Comparison of ENCODE assay signal across 7 mouse cellular contexts in the genomic region with DNA sequence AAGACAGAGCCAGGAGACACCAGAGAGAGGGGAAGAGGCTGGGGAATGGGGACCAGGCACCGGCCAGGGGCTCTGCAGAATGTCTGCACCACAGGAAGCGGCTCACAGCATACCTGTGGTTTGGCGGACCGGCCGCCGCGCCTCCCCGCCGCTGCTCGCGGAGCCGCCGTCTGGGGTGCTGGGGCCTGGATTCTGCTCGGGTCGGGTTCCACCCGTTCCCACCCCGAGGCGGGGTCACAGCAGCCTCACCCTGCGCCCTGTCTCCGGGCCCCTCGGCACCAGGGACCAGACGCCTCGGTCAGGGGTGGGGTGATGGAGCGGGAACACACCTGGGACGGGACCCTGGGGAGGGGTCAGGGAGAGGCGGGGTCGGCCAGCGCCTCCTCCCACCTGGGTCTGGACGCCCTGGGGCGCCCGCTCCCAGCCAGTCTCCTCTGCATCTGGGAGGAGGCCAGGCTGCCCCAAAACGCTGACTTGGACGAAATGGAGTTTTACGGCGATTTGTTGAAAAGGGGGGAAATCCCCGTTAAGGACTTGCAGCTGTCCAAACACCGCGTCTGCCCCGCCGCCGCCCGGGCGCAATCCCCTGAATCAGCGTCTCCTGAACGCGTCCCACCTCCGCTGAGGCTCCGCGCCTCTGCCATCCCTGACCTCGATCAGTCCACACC. TPM values are rescaled to one million over a fixed set of nuclear protein-coding genes. Genes with fewer than 3 reads are reported as not detected.
A peak's percentile ranks its signal among the peaks of the same experiment; 100 is the strongest.
DNase-seq lines count a peak whose midpoint lies in the region; ATAC-seq and TF ChIP-seq lines count a peak whose summit lies in the region.

No protein-coding gene starts in this region.

- peak overlapping the region; percentile 31 for H3K4me3 ChIP-seq in lung, postnatal 0 days (ENCODE audit: low read depth, low read length)
- no peak overlapping the region for H3K4me3 ChIP-seq in lung, adult 2 months (replicated peaks; ENCODE audit: extremely low read depth, low read depth, low read length)
- peak overlapping the region; percentile 31 for H3K4me3 ChIP-seq in embryonic facial prominence, embryonic 12.5 days
- H3K4me3 ChIP-seq in intestine, embryonic 15.5 days (replicated peaks), result peak overlapping the region; percentile 40
- peak overlapping the region; percentile 28 for H3K4me3 ChIP-seq in neural tube, embryonic 12.5 days

- H3K4me1 ChIP-seq in lung, postnatal 0 days (ENCODE audit: insufficient read depth, low read depth, low read length), result peaks cover 22% of the 10 kb centered on the region
- H3K4me1 ChIP-seq in lung, adult 2 months (ENCODE audit: control insufficient read depth, insufficient read depth, low read length), result peaks cover 6% of the 10 kb centered on the region; the same call in 1 of the 2 replicates
- peaks cover 41% of the 10 kb centered on the region for H3K4me1 ChIP-seq in embryonic facial prominence, embryonic 12.5 days
- peaks cover 23% of the 10 kb centered on the region for H3K4me1 ChIP-seq in intestine, embryonic 15.5 days (replicated peaks)
- H3K4me1 ChIP-seq in neural tube, embryonic 12.5 days, result peaks cover 26% of the 10 kb centered on the region

- no peaks in the 10 kb centered on the region for H3K36me3 ChIP-seq in lung, postnatal 0 days (ENCODE audit: insufficient read depth, low read length)
- no peaks in the 10 kb centered on the region for H3K36me3 ChIP-seq in embryonic facial prominence, embryonic 12.5 days
- no peaks in the 10 kb centered on the region for H3K36me3 ChIP-seq in intestine, embryonic 15.5 days
- no peaks in the 10 kb centered on the region for H3K36me3 ChIP-seq in neural tube, embryonic 12.5 days

- TF ChIP-seq CTCF in lung, postnatal 0 days (IDR thresholded peaks at IDR 0.05), result no peak
- TF ChIP-seq CTCF in lung, adult 2 months (IDR thresholded peaks at IDR 0.05; ENCODE audit: insufficient read depth, low read length), result no peak

- peaks cover 13% of the 10 kb centered on the region for H3K27me3 ChIP-seq in lung, postnatal 0 days (replicated peaks; ENCODE audit: insufficient read depth, low read length)
- peaks cover 28% of the 10 kb centered on the region for H3K27me3 ChIP-seq in embryonic facial prominence, embryonic 12.5 days
- peaks cover 55% of the 10 kb centered on the region for H3K27me3 ChIP-seq in intestine, embryonic 15.5 days (replicated peaks)
- H3K27me3 ChIP-seq in neural tube, embryonic 12.5 days (replicated peaks), result peaks cover 70% of the 10 kb centered on the region

- peak; percentile 12; the same call in 1 of the 2 replicates for ATAC-seq in lung, postnatal 0 days
- peak; percentile 54; the same call in 1 of the 2 replicates for ATAC-seq in embryonic facial prominence, embryonic 12.5 days (ENCODE audit: insufficient number of reproducible peaks, insufficient read depth, low FRiP score, low TSS enrichment)
- peak; percentile 61 for ATAC-seq in intestine, embryonic 15.5 days
- ATAC-seq in neural tube, embryonic 12.5 days (ENCODE audit: low FRiP score, low read depth), result no peak

- peak overlapping the region; percentile 54 for H3K4me2 ChIP-seq in lung, postnatal 0 days (replicated peaks; ENCODE audit: low read depth, low read length)
- H3K4me2 ChIP-seq in embryonic facial prominence, embryonic 12.5 days (replicated peaks), result peak overlapping the region; percentile 63
- H3K4me2 ChIP-seq in intestine, embryonic 15.5 days (replicated peaks), result peak overlapping the region; percentile 83
- peak overlapping the region; percentile 56 for H3K4me2 ChIP-seq in neural tube, embryonic 12.5 days (replicated peaks)

- TF ChIP-seq EP300 in lung, postnatal 0 days (IDR thresholded peaks at IDR 0.05), result no peak

- no peak overlapping the region for H3K27ac ChIP-seq in lung, postnatal 0 days (ENCODE audit: low read length)
- H3K27ac ChIP-seq in embryonic facial prominence, embryonic 12.5 days, result peak overlapping the region; percentile 82
- no peak overlapping the region for H3K27ac ChIP-seq in intestine, embryonic 15.5 days
- no peak overlapping the region for H3K27ac ChIP-seq in neural tube, embryonic 12.5 days

- no peak for TF ChIP-seq POLR2A in lung, adult 2 months (IDR thresholded peaks at IDR 0.05; ENCODE audit: borderline replicate concordance, extremely low read depth, low read depth, low read length)

- intact Hi-C loops in left cerebral cortex, postnatal 14 days (cut with DNase I), result no loop called here

- no peak for DNase-seq in lung, postnatal 0 days (ENCODE audit: low spot score)
- no peak for DNase-seq in lung, adult 2 months
- no peak for DNase-seq in adrenal gland, postnatal 25 days
- no peak for DNase-seq in left cerebral cortex, postnatal 14 days (ENCODE audit: low spot score in 2 of 2)

- WGBS in lung, postnatal 0 days, result 2% methylated on average over 32 of the region's 50 CpGs
- WGBS in lung, adult 2 months, result 3% methylated on average over 50 of the region's 50 CpGs
- WGBS in embryonic facial prominence, embryonic 12.5 days, result 1% methylated on average over 48 of the region's 50 CpGs
- WGBS in intestine, embryonic 15.5 days, result under 1% methylated on average over 50 of the region's 50 CpGs
- WGBS in neural tube, embryonic 12.5 days, result under 1% methylated on average over 50 of the region's 50 CpGs

- no peak overlapping the region for H3K9ac ChIP-seq in lung, postnatal 0 days (replicated peaks; ENCODE audit: low read depth)
- H3K9ac ChIP-seq in embryonic facial prominence, embryonic 12.5 days, result 0 out of 2 replicates have a peak overlapping the region, but pooled peaks have one; percentile 37
- H3K9ac ChIP-seq in intestine, embryonic 15.5 days, result peak overlapping the region; percentile 33
- no peak overlapping the region; the same call in 1 of the 2 replicates for H3K9ac ChIP-seq in neural tube, embryonic 12.5 days

- no peaks in the 10 kb centered on the region for H3K9me3 ChIP-seq in lung, postnatal 0 days (ENCODE audit: low read length)
- no peaks in the 10 kb centered on the region for H3K9me3 ChIP-seq in embryonic facial prominence, embryonic 12.5 days
- no peaks in the 10 kb centered on the region for H3K9me3 ChIP-seq in intestine, embryonic 15.5 days
- H3K9me3 ChIP-seq in neural tube, embryonic 12.5 days, result peaks cover 4% of the 10 kb centered on the region

RNA-seq across cellular contexts. Expression of a gene that starts 14.5 kb away (rescaled TPM):
- 1.4 and 1.9 TPM in 2 replicates for polyA plus RNA-seq in lung, postnatal 0 days (2015; fragmentation: Nextera tagmentation; extraction: Ambion mirVana)
- polyA plus RNA-seq in lung, adult 2 months (2012; rRNA removed), result 3.5 and 4.4 TPM in 2 replicates
- polyA plus RNA-seq in embryonic facial prominence, embryonic 12.5 days (2016; fragmentation: Nextera tagmentation; extraction: Ambion mirVana), result 47.6 and 49.8 TPM in 2 replicates
- 7.1 and 8.2 TPM in 2 replicates for polyA plus RNA-seq in intestine, embryonic 15.5 days (2015; fragmentation: Nextera tagmentation; extraction: Ambion mirVana)
- polyA plus RNA-seq in neural tube, embryonic 12.5 days (2016; fragmentation: Nextera tagmentation; extraction: Ambion mirVana), result 12.1 and 13.8 TPM in 2 replicates
- 1.7 and 2.4 TPM in 2 replicates for total RNA-seq in adrenal gland, postnatal 25 days (2021)
- total RNA-seq in left cerebral cortex, postnatal 14 days (2021), result 1 to 10 TPM; 2.9 to 3.4 TPM

RNA-seq across cellular contexts. Expression of a gene that starts 20.5 kb away (rescaled TPM):
- 40.9 and 42.1 TPM in 2 replicates for polyA plus RNA-seq in lung, postnatal 0 days (2015; fragmentation: Nextera tagmentation; extraction: Ambion mirVana)
- polyA plus RNA-seq in lung, adult 2 months (2012; rRNA removed), result 42.2 and 49.0 TPM in 2 replicates
- polyA plus RNA-seq in embryonic facial prominence, embryonic 12.5 days (2016; fragmentation: Nextera tagmentation; extraction: Ambion mirVana), result 91.0 and 95.2 TPM in 2 replicates
- polyA plus RNA-seq in intestine, embryonic 15.5 days (2015; fragmentation: Nextera tagmentation; extraction: Ambion mirVana), result 55.4 and 60.7 TPM in 2 replicates
- polyA plus RNA-seq in neural tube, embryonic 12.5 days (2016; fragmentation: Nextera tagmentation; extraction: Ambion mirVana), result 70.3 and 73.6 TPM in 2 replicates
- total RNA-seq in adrenal gland, postnatal 25 days (2021), result 27.6 and 38.9 TPM in 2 replicates
- total RNA-seq in left cerebral cortex, postnatal 14 days (2021), result 10 to 100 TPM; 25.3 to 26.8 TPM

RNA-seq across cellular contexts. Expression of a gene that starts 24.4 kb away (rescaled TPM):
- 14.6 and 15.7 TPM in 2 replicates for polyA plus RNA-seq in lung, postnatal 0 days (2015; fragmentation: Nextera tagmentation; extraction: Ambion mirVana)
- 12.9 and 18.6 TPM in 2 replicates for polyA plus RNA-seq in lung, adult 2 months (2012; rRNA removed)
- 17.0 and 17.8 TPM in 2 replicates for polyA plus RNA-seq in embryonic facial prominence, embryonic 12.5 days (2016; fragmentation: Nextera tagmentation; extraction: Ambion mirVana)
- polyA plus RNA-seq in intestine, embryonic 15.5 days (2015; fragmentation: Nextera tagmentation; extraction: Ambion mirVana), result 7.1 and 7.4 TPM in 2 replicates
- 3.3 and 4.0 TPM in 2 replicates for polyA plus RNA-seq in neural tube, embryonic 12.5 days (2016; fragmentation: Nextera tagmentation; extraction: Ambion mirVana)
- total RNA-seq in adrenal gland, postnatal 25 days (2021), result 2.4 and 2.6 TPM in 2 replicates
- total RNA-seq in left cerebral cortex, postnatal 14 days (2021), result 1 to 10 TPM; 1.9 to 2.5 TPM

RNA-seq across cellular contexts. Expression of a gene that starts 38.9 kb away (rescaled TPM):
- polyA plus RNA-seq in lung, postnatal 0 days (2015; fragmentation: Nextera tagmentation; extraction: Ambion mirVana), result 95.9 and 97.9 TPM in 2 replicates
- polyA plus RNA-seq in lung, adult 2 months (2012; rRNA removed), result 31.7 and 51.1 TPM in 2 replicates
- polyA plus RNA-seq in embryonic facial prominence, embryonic 12.5 days (2016; fragmentation: Nextera tagmentation; extraction: Ambion mirVana), result 113 and 115 TPM in 2 replicates
- polyA plus RNA-seq in intestine, embryonic 15.5 days (2015; fragmentation: Nextera tagmentation; extraction: Ambion mirVana), result 94.2 and 99.7 TPM in 2 replicates
- 119 and 127 TPM in 2 replicates for polyA plus RNA-seq in neural tube, embryonic 12.5 days (2016; fragmentation: Nextera tagmentation; extraction: Ambion mirVana)
- 88.0 and 93.9 TPM in 2 replicates for total RNA-seq in adrenal gland, postnatal 25 days (2021)
- total RNA-seq in left cerebral cortex, postnatal 14 days (2021), result 10 to 100 TPM; 82.0 to 85.4 TPM

RNA-seq across cellular contexts. Expression of a gene that starts 44.9 kb away (rescaled TPM):
- polyA plus RNA-seq in lung, postnatal 0 days (2015; fragmentation: Nextera tagmentation; extraction: Ambion mirVana), result 27.2 and 33.3 TPM in 2 replicates
- 153 and 194 TPM in 2 replicates for polyA plus RNA-seq in lung, adult 2 months (2012; rRNA removed)
- polyA plus RNA-seq in embryonic facial prominence, embryonic 12.5 days (2016; fragmentation: Nextera tagmentation; extraction: Ambion mirVana), result 95.8 and 102 TPM in 2 replicates
- 26.7 and 27.6 TPM in 2 replicates for polyA plus RNA-seq in intestine, embryonic 15.5 days (2015; fragmentation: Nextera tagmentation; extraction: Ambion mirVana)
- 140 and 149 TPM in 2 replicates for polyA plus RNA-seq in neural tube, embryonic 12.5 days (2016; fragmentation: Nextera tagmentation; extraction: Ambion mirVana)
- 55.0 and 68.0 TPM in 2 replicates for total RNA-seq in adrenal gland, postnatal 25 days (2021)
- 100 to 1,000 TPM; 241 to 264 TPM for total RNA-seq in left cerebral cortex, postnatal 14 days (2021)

Comparison
In these comparisons a context has a peak if more than half of its experiments do, and no peak if none do; other contexts are left out.
1. H3K9ac ChIP-seq: peak in embryonic facial prominence, embryonic 12.5 days (single experiment) and intestine, embryonic 15.5 days (single experiment); none in lung, postnatal 0 days (single experiment) and neural tube, embryonic 12.5 days (single experiment).
2. Peak in every context shown above with its lines, with median percentiles within 50 percentile points of each other: H3K4me2 ChIP-seq.